Mouse (Mus musculus) ES-E14 (cell line): ENCODE results near the gene Klra7.

Experiments
- MAFK ChIP-seq: IDR thresholded peaks from 2 replicates; pipeline ENCODE4 v1.6.1; 2014; ENCODE audit warnings: mild to moderate bottlenecking, low read depth, low read length, inconsistent platforms; ENCODE audit not compliant: insufficient read depth
- ZC3H11A ChIP-seq: IDR thresholded peaks from 2 replicates; pipeline ENCODE4 v1.6.1; 2012; ENCODE audit warnings: low read depth, mild to moderate bottlenecking, inconsistent platforms, low read length, borderline replicate concordance
- ZNF384 ChIP-seq: IDR thresholded peaks from 2 replicates; pipeline ENCODE4 v1.6.1; 2012; ENCODE audit warnings: low read depth, low read length, inconsistent platforms

GRCm38 (mm10) chr6:130233222-130233621, at the start of gene Klra7:
- TF ChIP-seq MAFK (no peak), ZC3H11A (no peak), ZNF384 (no peak)
